Mouse (Mus musculus): ENCODE data around the gene H2-Eb1.
"Not testable (repeated sequence)": the region's sequence is repeated elsewhere in the genome, so short reads cannot be mapped to it uniquely, and the experiment has no call there.

H2-Eb1 gene

DNA sequence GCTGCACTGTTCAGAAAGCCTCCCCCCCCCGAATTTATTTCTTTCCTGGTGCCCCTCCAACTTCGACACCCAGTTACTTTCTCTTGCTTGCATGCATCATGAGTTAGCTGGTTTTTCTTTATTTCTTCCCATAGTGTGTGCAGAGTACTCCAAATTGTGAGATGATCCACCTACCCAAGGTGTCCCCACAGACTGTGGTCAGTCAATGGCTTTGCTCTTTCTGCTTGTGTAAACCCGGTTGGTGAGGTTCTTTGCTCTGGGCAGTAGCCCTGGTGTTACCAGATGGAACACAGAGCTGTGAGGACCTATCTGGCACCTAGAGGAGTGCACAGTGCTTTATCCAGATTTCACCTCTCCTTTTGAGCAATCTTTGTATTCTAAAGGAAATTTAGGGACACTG, 17.5 kb upstream of the H2-Eb1 start:
- DNase-seq (ENCODE audit: extremely low read depth, low read depth) = no peak

DNA sequence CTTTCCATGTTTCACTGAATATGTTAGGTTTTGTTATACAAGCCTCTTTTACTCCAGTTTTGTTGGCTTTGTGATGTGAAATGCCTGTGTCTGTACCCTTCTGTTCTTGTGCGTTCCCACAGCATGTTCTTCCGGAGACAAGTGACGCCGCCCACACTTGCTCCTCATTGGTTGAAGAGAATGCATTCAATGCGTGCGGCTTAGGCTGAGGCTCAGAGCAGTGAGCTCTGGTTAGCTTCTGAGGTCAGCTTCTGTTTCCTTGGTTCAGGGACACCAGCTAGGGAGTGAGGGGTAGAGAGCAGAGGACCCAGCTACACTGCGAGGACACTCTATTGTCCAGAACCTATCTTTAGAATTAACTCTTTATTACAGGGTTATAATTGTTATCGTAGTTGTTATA, 14.1 kb upstream of the H2-Eb1 start:
- DNase-seq (ENCODE audit: extremely low read depth, low read depth) = peak; percentile 53

DNA sequence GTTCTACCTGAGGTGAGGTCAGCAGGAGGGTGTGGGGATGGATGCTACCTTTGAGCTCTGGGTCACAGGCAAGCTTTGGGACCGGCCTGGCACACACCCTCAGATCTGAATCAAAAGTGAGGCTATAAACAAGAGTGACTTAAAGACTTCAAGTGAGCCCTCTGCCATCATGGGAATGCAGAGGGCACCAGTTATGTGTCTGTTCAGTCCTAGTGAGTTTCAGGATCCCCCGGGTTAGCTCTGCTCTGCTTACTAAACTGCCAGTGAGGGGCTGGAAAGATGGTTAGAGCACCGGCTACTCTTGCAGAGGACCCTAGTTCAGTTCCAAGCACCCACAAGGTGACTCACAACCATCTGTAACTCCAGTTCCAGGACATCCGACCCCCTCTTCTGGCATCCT, 13.1 kb upstream of the H2-Eb1 start:
- DNase-seq (ENCODE audit: extremely low read depth, low read depth) = no peak

DNA sequence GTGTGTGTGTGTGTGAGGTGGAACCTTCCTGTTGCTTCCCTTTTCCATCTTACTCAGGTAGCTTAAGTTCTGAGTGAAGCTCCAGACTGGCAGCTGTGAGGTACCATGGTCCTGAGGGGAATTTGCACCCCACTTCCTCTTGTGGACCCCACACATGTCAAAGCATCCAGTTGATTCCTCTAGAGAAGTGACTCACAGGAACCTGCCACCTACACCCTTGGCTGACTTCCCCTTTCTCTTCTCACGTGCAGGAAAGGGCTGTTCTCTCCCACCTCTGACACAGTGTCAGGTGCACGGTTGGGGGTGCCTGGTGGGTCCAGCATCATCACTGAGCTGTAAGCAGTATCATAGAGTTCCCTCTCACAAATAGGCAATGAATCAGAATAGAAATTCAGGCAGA, 12.1 kb upstream of the H2-Eb1 start:
- peak; percentile 47 for DNase-seq (ENCODE audit: extremely low read depth, low read depth)

DNA sequence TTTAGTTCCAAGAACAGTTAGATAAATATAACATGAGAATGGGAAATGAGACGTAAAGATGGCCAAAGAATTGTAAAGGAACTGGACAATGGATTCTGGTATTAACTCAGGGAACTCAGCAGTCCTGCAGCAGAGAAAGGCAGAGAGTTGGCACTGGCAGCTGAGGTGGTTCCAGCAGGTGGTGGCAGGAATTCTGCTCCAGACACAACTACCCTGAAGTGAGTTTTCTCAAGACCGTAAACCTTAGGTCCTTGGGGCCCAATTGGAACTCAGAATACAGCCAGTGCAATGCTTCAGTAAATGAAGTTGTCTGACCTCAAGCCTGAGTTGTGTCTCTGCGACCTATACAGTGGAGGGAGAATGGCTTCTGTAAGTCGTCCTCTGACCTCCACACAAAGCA, 11.4 kb upstream of the H2-Eb1 start:
- no peak for DNase-seq (ENCODE audit: extremely low read depth, low read depth)

DNA sequence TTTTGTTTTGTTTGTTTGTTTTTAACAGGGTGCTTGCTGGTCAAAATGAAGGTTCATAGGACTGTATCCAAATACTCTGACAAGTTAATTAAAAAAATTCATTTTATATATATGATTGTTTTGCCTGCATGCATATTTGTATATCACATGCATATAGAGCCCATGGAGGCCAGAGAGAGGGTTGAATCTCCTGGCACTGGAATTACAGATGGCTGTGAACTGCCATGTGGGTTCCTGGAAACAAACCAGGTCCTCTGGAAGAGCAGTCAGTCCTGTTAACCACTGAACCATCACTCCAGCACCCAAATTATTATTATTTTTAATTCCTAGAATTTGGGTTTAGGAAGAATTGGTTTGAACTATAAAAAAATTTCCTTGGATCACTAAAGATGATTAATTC, 10.4 kb upstream of the H2-Eb1 start:
- DNase-seq (ENCODE audit: extremely low read depth, low read depth) = no peak

DNA sequence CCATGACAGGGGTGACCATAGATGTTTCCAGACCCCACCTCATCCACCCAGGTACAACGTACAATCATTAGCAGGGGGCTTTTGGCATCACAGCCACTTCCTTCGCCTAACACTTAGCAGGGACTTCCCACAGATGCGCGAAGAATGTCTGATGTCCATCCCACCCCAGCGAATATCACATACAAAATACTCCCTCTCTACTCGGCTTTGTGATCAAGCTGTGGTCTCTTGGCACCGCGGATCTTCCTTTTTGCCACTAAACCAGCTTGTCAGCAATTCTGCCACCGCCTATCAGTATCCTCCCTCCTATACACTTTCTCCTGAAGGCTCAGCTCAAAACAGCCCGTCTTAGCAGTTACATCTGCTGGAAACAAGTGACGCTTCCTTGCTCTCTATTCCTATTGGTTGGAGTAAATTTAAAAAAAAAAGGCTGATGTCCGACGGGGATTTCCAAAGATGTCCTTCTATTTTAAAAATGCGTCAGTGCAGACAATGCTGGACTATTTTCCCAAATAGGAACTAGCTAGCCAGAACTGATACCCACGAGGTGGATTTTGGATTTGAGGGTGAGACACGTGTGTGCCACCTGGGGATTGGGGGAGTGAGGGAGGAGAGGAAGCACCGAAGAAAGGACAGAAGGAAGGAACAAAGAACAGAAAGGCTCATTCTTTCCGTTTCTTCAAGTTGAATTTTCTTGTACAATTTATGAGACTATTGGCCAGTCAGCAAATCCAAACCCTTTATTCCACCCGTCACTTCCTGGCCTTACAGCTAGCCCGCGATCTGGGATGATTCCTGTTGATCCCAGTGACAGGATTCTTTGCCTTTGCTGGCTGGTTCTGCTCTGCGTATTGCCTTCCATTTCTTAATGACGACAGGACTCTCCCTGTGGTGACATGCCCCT, 9.5 kb upstream of the H2-Eb1 start:
- peak; percentile 59 for DNase-seq (ENCODE audit: extremely low read depth, low read depth)

DNA sequence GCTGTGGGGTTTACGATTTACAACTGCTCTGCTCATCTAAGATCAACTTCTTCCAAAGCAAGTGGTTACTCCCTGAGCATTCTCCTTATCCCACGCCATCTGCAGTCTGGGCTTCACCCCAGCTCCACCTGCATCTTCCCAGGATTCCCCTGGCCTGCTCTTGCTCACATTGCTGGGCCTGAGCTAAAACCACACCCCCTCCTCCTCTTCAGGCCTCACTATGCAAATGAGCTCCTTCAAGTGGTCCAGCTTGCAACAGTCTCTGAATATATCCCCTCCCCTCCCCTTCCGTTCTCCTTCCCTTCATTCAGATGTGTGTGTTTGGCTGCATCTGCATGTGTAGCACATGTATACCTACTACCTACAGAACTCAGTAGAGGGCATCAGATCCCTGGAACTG, 6.3 kb upstream of the H2-Eb1 start:
- DNase-seq (ENCODE audit: extremely low read depth, low read depth) = no peak

DNA sequence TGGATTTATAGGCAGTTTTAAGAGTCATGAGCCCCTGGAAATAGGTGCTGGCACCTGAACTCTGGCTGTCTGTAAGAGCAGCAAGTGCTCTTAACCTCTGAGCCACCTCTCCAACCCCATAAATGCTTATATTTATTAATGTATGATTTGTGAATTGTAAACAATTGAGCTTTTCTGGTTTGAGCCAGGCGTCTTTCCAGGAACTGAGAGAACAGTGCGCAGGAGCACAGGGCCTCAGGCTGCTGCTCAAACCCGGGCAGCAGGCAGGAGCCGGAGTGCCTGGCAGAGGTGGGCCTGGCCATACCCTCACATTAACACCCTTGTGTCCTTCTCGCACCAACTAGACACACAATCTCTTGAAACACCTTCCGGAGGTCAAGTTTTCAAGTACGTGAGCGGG, 5.6 kb upstream of the H2-Eb1 start:
- no peak for DNase-seq (ENCODE audit: extremely low read depth, low read depth)

DNA sequence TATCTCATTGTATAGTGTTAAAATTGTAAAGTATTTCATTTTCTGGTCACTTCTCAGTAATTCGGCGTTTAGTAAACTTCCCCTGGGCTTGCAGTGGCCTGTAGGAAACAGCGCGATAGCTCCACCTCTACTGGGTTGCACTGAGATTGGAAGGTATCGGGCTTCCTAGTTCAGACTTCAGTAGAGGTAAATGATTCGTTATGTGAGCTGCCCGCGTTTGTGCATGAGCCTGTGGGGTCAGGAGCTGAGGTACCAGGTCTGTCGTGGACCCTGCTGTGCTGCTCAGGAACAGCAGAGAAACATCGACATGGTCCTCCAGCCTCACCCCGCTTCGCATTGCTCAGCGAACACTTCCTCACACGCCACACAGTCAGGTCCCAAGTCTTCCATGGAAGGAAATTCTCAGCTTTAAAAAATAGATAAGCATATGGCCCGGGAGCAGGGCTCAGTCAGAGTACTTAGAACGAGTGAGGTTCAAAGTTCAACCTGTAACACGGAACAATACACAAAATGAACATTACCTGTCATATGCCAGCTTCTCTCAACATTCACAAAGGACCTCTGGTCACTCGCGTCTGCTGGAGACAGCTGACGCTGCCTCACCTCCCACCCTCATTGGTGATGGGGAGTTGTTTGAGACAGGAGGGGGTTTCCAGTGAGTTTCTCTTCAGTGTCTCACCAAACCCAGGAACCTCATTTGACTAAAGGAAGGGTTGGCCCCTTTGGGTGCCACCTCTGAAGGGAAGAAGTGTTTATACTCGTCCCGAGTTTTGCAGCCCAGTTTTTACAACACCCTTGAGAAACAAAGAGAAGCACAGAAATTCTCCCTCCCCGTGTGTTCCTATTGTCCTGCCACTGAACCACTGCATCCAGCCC, 4.7 kb upstream of the H2-Eb1 start:
- DNase-seq (ENCODE audit: extremely low read depth, low read depth) = no peak

DNA sequence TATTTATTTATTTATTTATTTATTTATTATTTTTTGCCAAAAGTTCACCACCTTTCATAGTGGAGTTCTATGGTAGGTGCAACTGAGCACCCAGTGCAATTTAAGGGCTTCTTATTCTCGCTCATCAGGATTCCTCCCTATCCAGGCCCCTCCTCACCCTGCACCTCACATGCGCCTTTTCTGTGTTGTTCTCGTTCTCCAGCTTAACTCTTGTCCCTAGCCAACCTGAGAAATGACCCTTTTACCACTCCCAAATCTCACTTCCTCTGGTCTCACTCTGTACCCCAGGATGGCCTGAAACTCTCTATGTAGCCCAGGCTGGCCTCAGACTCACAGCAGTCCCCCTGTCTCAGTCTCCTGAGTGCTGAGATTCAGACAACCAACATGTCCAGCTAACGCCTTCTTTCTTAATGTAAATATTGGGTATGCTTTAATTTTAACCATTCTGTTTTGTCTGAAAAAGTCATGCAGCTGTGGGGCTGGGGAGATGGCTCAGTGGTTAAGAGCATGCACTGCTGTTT, 3.9 kb upstream of the H2-Eb1 start:
- no peak for DNase-seq (ENCODE audit: extremely low read depth, low read depth)

DNA sequence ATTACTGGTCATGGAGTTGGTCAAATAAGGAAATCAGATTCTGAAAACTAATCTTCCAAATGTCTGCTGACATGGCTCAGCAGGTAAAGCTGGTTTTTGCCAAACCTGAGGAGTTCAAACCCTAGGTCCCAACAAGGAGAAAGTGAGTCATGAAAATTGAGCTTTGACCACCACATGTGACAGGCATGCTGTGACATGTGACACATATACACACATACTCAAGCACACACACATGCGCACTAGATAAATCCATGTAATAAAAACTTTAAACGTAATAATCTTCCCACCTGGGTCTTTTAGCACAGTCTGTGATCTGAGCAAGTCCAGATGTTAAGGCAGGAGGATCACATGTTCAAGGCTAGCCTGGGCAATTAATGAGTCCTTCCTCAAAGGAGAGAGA, 1.9 kb upstream of the H2-Eb1 start:
- DNase-seq (ENCODE audit: extremely low read depth, low read depth) = no peak

DNA sequence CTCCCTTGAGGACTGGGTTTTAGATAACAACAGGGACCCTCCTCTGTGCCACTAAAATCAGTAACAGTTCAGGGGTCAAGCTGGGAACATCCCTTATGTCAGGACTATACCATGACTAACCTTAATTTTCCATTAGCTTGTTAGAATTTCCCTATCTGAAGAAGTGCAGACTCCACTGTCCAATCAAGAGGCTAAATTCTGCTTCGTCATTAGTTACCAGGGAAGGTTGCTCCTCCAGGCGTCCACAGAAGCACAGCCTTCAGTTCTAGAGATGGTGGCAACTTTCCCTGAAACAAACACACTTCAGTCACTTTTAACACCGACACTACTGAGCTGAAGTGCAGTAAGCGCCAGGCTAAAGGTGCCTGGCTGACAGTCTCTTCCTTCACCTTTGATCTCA, 916 bp upstream of the H2-Eb1 start:
- DNase-seq (ENCODE audit: extremely low read depth, low read depth) = peak; percentile 41

DNA sequence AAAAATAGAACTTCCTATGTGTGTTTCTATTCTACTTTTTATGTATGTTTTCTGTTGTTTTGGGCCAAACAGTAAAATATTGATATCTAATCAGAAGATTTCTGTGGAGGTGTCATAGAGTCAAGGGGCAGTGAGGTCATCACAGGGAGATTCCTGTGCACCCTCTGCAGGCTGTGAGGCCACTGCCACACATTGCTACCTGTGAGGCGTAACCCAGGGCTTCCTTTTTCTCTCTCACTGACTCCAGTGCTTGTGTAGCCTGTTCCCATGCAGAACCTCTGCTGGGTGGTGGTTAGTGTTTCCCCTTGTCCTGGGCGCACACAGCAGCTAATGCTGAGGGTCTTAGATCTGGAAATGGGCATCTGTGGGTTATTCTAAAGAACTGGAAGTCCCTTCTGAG, 740 bp downstream of the H2-Eb1 start:
- no peak for DNase-seq (ENCODE audit: extremely low read depth, low read depth)

DNA sequence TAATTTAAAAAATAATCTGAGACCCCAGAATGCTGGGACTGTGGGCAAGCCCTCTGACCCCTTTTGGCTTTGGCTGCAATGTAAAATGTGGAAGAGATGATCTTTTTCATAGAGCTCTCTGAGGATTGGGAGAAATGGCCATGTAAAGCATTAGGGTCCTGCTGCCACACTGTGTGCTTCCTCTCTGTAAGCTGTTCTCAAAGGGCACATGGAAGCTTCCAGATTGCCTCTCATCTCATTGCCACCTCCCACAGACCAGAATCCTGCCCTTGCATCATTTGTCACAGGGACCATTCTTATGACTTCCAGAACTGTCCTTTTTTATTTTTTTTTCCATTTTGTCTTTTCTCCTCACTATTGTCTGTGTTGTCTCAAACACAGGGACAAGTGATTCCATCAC, 1.5 kb downstream of the H2-Eb1 start:
- DNase-seq (ENCODE audit: extremely low read depth, low read depth) = no peak

DNA sequence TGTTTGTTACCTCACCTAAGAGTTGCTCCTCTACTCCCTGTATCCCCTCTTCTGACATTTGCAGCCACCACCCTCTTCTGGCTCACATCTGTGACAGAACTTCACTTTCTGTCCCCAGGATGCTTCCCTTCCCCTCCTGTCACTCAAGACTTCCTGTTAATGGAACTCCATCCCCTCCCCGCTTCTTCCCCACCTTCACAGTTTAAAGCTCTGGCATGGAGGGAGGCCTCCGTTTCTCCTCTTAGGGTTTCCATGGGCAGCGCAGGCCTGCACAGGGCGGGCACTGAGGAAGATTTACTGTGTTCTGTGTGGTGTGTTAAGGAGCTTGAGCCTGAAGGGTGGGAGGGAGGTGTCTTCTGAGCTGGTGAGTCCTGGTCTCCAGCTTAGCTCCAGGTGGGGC, 2.5 kb downstream of the H2-Eb1 start:
- no peak for DNase-seq (ENCODE audit: extremely low read depth, low read depth)

DNA sequence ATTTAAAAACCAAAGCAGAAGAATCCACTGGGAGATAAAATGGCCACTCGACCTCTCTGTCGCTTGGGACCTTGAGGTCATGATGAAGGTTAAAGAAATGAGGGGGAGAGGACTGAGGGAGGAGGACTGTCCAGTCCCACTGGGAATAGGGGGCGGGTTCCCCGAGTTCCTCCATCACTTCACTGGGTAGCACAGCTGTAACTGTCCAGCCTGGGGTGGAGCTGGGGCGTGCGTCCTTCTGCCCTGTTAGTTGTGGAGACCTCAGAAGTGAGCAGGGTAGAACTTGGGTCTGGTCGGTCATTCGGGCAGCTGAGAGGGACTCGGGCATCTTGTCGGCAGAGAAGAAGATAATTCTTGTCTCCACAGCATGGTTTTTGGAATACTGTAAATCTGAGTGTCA, 3.6 kb downstream of the H2-Eb1 start:
- DNase-seq (ENCODE audit: extremely low read depth, low read depth) = no peak

DNA sequence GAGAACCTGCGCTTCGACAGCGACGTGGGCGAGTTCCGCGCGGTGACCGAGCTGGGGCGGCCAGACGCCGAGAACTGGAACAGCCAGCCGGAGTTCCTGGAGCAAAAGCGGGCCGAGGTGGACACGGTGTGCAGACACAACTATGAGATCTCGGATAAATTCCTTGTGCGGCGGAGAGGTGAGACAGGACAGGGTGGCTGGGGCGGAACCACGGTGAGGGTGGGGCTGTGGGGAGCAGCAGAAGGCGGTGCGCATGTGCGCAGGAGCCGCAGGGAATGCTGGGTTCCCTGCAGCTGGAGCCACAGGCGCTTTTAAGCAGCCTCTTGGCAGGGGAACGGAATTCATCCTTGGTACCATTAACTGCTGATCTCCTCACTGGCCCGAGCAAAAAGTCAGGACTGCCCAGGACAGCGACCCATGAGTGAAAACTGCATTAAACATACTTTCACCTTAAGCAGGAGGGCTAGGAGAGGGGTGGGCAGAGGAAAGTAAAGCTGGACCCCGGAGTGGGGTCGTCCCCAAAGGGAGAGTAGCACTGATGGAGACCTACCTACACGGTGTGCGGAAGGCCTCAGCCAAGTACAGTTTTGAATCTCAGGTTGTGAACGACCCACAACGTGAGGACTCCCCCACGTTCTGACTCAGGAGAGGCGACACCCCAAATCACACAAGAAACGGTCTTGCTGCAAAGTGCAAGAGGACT, 4.2 kb downstream of the H2-Eb1 start:
- DNase-seq (ENCODE audit: extremely low read depth, low read depth) = no peak

DNA sequence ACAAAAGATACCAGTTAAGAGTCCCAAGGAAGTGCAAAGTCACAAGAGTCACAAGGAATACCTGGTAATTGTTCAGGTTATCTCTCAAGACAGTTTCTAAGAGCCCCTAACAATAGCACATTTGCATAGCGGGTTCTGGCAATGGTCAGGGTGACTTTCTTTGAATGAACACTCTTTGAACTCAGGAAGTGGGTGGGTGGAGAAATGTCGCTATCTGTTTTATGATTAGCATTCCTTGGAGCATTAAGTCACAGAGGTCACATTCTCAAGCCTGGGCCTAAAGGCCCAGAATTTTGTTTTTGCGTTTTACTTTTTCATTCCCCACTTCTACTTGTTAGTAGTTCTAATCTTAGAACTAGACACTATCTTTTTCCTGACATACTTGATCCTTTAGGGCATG, 4.9 kb downstream of the H2-Eb1 start:
- DNase-seq (ENCODE audit: extremely low read depth, low read depth) = not testable (repeated sequence)

DNA sequence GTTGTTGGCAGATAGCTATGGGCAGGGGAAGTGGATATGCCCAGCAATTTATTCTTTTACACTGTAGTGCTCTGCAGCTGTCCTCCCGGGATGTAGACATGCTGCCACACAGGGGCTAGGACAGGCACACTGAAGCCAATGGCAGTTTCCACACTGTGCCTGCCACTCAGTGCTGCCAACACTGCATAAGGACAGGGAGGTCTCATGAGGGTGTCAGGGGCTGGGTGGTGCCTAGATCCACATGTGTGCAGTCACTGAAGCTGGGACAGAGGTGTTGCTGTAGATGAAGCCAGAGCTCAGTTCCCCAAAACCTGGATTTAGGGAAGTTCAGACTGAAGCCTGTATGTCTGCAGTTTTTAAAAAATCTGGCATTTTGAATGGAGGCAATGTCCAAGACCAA, 6.5 kb downstream of the H2-Eb1 start:
- no peak for DNase-seq (ENCODE audit: extremely low read depth, low read depth)

DNA sequence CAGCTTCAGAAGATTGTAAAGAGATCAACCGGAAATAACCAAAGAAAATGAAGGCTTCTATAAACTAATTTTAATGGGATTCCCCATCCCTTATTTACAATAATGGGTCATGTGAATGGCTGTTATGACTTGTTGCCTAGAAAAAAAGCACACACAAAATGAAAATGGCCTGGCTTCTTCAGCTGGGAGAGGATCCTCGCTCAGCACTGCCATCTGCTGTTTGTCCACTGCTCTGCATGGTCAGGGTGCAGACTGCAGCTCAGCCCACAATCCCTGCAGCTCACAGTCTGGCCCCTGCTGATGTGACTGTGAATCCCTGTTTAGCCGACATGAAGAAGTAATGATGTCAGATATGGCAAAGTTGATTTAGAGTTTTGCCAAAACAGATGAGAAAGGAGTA, 7.7 kb downstream of the H2-Eb1 start:
- no peak for DNase-seq (ENCODE audit: extremely low read depth, low read depth)

DNA sequence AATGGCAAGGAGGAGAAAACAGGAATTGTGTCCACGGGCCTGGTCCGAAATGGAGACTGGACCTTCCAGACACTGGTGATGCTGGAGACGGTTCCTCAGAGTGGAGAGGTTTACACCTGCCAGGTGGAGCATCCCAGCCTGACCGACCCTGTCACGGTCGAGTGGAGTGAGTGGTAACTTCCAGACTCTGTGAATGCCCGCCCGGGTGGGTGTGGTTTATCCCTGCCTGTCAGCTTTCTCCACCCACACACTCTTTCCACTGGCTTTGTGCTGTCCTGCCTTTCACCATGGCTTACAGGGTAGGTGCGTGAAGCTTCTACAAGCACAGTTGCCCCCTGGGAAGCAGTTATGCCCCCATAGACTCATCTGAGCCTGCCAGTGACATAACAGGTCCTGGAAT, 8.6 kb downstream of the H2-Eb1 start:
- no peak for DNase-seq (ENCODE audit: extremely low read depth, low read depth)
